Mouse (Mus musculus) lung, postnatal 0 days (tissue): ENCODE measurements around the gene Fam166a. TPM values are rescaled to one million over a fixed set of nuclear protein-coding genes. Genes with fewer than 3 reads are reported as not detected.
A peak's percentile ranks its signal among the peaks of the same experiment; 100 is the strongest.

Experiments
- ATAC-seq: fragments of 200-750 bp; cut with Nextera tagmentation; 2 replicates; pipeline ENCODE4 v1.8.0; 2017; ENCODE audit warnings: moderate library complexity
- DNase-seq: peaks from one replicate; pipeline ENCODE4 v3.0.0-alpha.2; 2016; ENCODE audit warnings: low spot score
- H3K27ac ChIP-seq: fragments of 300-500 bp; sonication (generic); 2 replicates; pipeline ENCODE4 v1.5.1; 2014; ENCODE audit warnings: antibody characterized with exemption, mild to moderate bottlenecking, low read length, mixed read lengths
- H3K27me3 ChIP-seq: fragments of 300-500 bp; sonication (generic); replicated peaks from 2 replicates; pipeline ENCODE4 v1.6.1; 2014; ENCODE audit warnings: low read length, mixed read lengths; ENCODE audit not compliant: insufficient read depth
- H3K36me3 ChIP-seq: fragments of 300-500 bp; sonication (generic); 2 replicates; pipeline ENCODE4 v1.6.1; 2014; ENCODE audit warnings: low read length, mixed read lengths; ENCODE audit not compliant: insufficient read depth
- H3K4me1 ChIP-seq: fragments of 300-500 bp; sonication (generic); 2 replicates; pipeline ENCODE4 v1.6.1; 2014; ENCODE audit warnings: antibody characterized with exemption, low read depth, low read length, mixed read lengths; ENCODE audit not compliant: insufficient read depth
- H3K4me2 ChIP-seq: fragments of 300-500 bp; sonication (generic); replicated peaks from 2 replicates; pipeline ENCODE4 v1.6.1; 2014; ENCODE audit warnings: low read depth, mild to moderate bottlenecking, low read length, moderate library complexity, mixed read lengths
- H3K4me3 ChIP-seq: fragments of 300-500 bp; sonication (generic); 2 replicates; pipeline ENCODE4 v1.5.1; 2014; ENCODE audit warnings: low read depth, low read length
- H3K9ac ChIP-seq: fragments of 300-500 bp; sonication (generic); replicated peaks from 2 replicates; pipeline ENCODE4 v1.6.1; 2014; ENCODE audit warnings: low read depth, mild to moderate bottlenecking
- H3K9me3 ChIP-seq: fragments of 300-500 bp; sonication (generic); 2 replicates; pipeline ENCODE4 v1.6.1; 2016; ENCODE audit warnings: low read length, mixed read lengths
- CTCF ChIP-seq: IDR thresholded peaks from 2 replicates; pipeline ENCODE4 v1.5.1; 2016; ENCODE audit warnings: antibody characterized with exemption, mild to moderate bottlenecking
- EP300 ChIP-seq: IDR thresholded peaks from 2 replicates; pipeline ENCODE4 v1.6.1; 2016; ENCODE audit warnings: antibody characterized with exemption, mild to moderate bottlenecking, control low read depth
- WGBS: fragments of 180-500 bp; shearing (Covaris S2); extraction: QIAGEN DNeasy Blood & Tissue Kit; methylation state at CpG from one replicate; pipeline ENCODE4 v1.1.7; 2014; 5-methylcytosine and 5-hydroxymethylcytosine counted together
- polyA plus RNA-seq: library from polyadenylated mRNA; unstranded; fragments of >200 nt; fragmentation: Nextera tagmentation; extraction: Ambion mirVana; gene quantifications from 2 replicates; pipeline ENCODE4 v1.2.1, GENCODE M21; 2015

The Fam166a gene
- 0.32 and 0.98 TPM in 2 replicates for polyA plus RNA-seq

GRCm38 (mm10) chr2:25218445-25218844 is at the start of gene Fam166a:
Gene Fam166a, plus strand, starts transcription at chr2:25218745.
- H3K36me3 ChIP-seq, result peaks cover 9% of the 10 kb centered on the region
- H3K9ac ChIP-seq, result no peak within 1 kb of the TSS
- no peak within 1 kb of the TSS for H3K27ac ChIP-seq
- DNase-seq (no peak), ATAC-seq (no peak)
- no peaks in the 10 kb centered on the region for H3K9me3 ChIP-seq
- H3K4me3 ChIP-seq, result no peak within 1 kb of the TSS
- no peaks in the 10 kb centered on the region for H3K4me1 ChIP-seq
- no peak within 1 kb of the TSS for H3K4me2 ChIP-seq
- TF ChIP-seq CTCF (no peak), EP300 (no peak)
- H3K27me3 ChIP-seq, result no peaks in the 10 kb centered on the region

- ATAC-seq (no peak), DNase-seq (no peak)
- Histone ChIP-seq H3K9ac (no peak overlapping the region), H3K36me3 (no peaks in the 10 kb centered on the region), H3K9me3 (no peaks in the 10 kb centered on the region), H3K4me3 (no peak overlapping the region), H3K4me1 (peaks cover 10% of the 10 kb centered on the region; the same call in 1 of the 2 replicates), H3K27me3 (no peaks in the 10 kb centered on the region), H3K27ac (no peak overlapping the region), H3K4me2 (no peak overlapping the region)
- no peak for TF ChIP-seq CTCF
- TF ChIP-seq EP300, result no peak
- WGBS, result 37% methylated on average over 5 of the region's 5 CpGs
Observed at GRCm38 (mm10) chr2:25169778-25170177, 48.8 kb upstream of the Fam166a start.

GRCm38 (mm10) chr2:25170326-25171100 is 48.0 kb upstream of the Fam166a start:
- H3K27ac ChIP-seq, result no peak overlapping the region
- no peak for DNase-seq
- H3K9me3 ChIP-seq, result no peaks in the 10 kb centered on the region
- peaks cover 10% of the 10 kb centered on the region; the same call in 1 of the 2 replicates for H3K4me1 ChIP-seq
- H3K4me3 ChIP-seq, result no peak overlapping the region
- H3K9ac ChIP-seq, result no peak overlapping the region
- ATAC-seq, result no peak
- H3K36me3 ChIP-seq, result no peaks in the 10 kb centered on the region
- WGBS, result 49% methylated on average over 10 of the region's 10 CpGs
- no peak overlapping the region for H3K4me2 ChIP-seq
- H3K27me3 ChIP-seq, result no peaks in the 10 kb centered on the region
- no peak for TF ChIP-seq EP300
- TF ChIP-seq CTCF, result no peak

- 80% methylated on average over 6 of the region's 6 CpGs for WGBS
Observed at GRCm38 (mm10) chr2:25171101-25171768, 47.3 kb upstream of the Fam166a start.

GRCm38 (mm10) chr2:25171769-25172153 is 46.8 kb upstream of the Fam166a start:
- 75% methylated on average over 1 of the region's 1 CpGs for WGBS
- no peak overlapping the region for H3K9ac ChIP-seq
- DNase-seq, result no peak
- TF ChIP-seq CTCF (no peak), EP300 (no peak)
- H3K4me2 ChIP-seq, result no peak overlapping the region
- H3K27me3 ChIP-seq, result no peaks in the 10 kb centered on the region
- no peak overlapping the region for H3K4me3 ChIP-seq
- peaks cover 20% of the 10 kb centered on the region; the same call in 1 of the 2 replicates for H3K4me1 ChIP-seq
- ATAC-seq, result no peak
- H3K27ac ChIP-seq, result no peak overlapping the region
- H3K36me3 ChIP-seq, result no peaks in the 10 kb centered on the region
- no peaks in the 10 kb centered on the region for H3K9me3 ChIP-seq

More at GRCm38 (mm10) chr2:25171101-25171768, 47.3 kb upstream of the Fam166a start:
- H3K4me2 ChIP-seq, result no peak overlapping the region
- H3K27ac ChIP-seq, result no peak overlapping the region
- H3K9me3 ChIP-seq, result no peaks in the 10 kb centered on the region
- no peak overlapping the region for H3K4me3 ChIP-seq
- ATAC-seq, result no peak
- TF ChIP-seq EP300 (no peak), CTCF (no peak)
- no peaks in the 10 kb centered on the region for H3K27me3 ChIP-seq
- DNase-seq, result no peak
- no peak overlapping the region for H3K9ac ChIP-seq
- H3K36me3 ChIP-seq, result no peaks in the 10 kb centered on the region
- peaks cover 15% of the 10 kb centered on the region; the same call in 1 of the 2 replicates for H3K4me1 ChIP-seq

- Histone ChIP-seq H3K4me1 (peaks cover 27% of the 10 kb centered on the region; the same call in 1 of the 2 replicates), H3K36me3 (no peaks in the 10 kb centered on the region), H3K9me3 (no peaks in the 10 kb centered on the region), H3K27ac (0 out of 2 replicates have a peak overlapping the region, but pooled peaks have one; percentile 32), H3K27me3 (no peaks in the 10 kb centered on the region), H3K4me3 (no peak overlapping the region), H3K9ac (no peak overlapping the region), H3K4me2 (no peak overlapping the region)
- ATAC-seq, result peak; percentile 51
- WGBS, result 60% methylated on average over 8 of the region's 8 CpGs
- peak; percentile 68 for DNase-seq
- TF ChIP-seq EP300 (no peak), CTCF (no peak)
Observed at GRCm38 (mm10) chr2:25172629-25173028, 45.9 kb upstream of the Fam166a start.
